ENCODE assay signal across 10 mouse cellular contexts in the genomic region with DNA sequence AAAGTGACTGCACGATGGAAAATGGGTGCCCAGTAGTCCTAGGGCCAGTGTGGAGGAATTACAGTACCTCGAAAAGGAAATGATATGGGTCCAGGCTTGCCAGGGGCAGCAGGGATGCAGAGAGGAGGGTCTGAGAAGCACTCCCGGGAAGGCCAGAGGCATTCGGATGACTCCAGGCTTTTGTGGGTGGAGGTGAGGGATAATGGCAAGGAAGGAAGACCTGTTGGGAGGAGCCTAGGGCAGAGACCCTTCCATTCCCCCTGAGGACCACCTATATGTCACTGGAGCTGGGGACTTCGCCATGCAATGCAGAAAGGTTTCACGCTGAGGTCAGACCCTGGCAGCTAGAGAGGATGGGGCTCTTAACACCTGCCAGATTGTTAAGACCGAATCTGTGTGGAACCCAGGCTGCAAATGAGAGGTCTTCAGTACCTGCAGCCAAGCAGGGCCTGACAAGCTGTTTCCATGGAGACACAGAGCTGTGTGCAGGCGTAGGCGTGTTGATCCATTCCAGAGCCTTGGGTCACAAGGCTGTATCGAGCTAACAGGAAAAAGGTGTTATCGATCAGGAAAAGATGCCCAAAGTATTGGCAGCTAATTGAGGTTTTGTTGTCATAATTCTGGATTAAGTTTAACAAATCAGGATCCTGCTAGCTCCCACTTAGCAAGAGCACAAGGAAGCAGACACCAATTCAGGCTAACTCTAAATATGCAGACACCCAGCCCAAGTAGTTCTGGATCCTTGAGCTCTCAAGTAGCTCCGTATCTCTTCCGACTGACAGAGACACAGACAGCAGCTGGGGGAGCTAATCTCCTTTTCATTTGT. TPM values are rescaled to one million over a fixed set of nuclear protein-coding genes. Genes with fewer than 3 reads are reported as not detected.
DNase-seq lines count a peak whose midpoint lies in the region; ATAC-seq and TF ChIP-seq lines count a peak whose summit lies in the region.
"Had no signal": no experiment of that assay in that cellular context is flagged by ENCODE, and none has a peak within 500 bp of the region (broad histone marks: within the 10 kb centered on the region; RNA-seq: fewer than 3 reads in every experiment).

No protein-coding gene starts in this region.

- 63% methylated on average over 13 of the region's 13 CpGs for WGBS in forebrain, embryonic 13.5 days
- 69% methylated on average over 13 of the region's 13 CpGs for whole genome bisulfite sequencing in forebrain, embryonic 11.5 days
- WGBS in liver, adult 2 months = 48% methylated on average over 13 of the region's 13 CpGs
- WGBS in embryonic facial prominence, embryonic 14.5 days = 42% methylated on average over 13 of the region's 13 CpGs
- WGBS in midbrain, embryonic 16.5 days = 45% methylated on average over 13 of the region's 13 CpGs

- no peak overlapping the region for H3K9ac ChIP-seq in forebrain, embryonic 13.5 days
- H3K9ac ChIP-seq in forebrain, embryonic 11.5 days (ENCODE audit: low read length) = no peak overlapping the region
- no peak overlapping the region for H3K9ac ChIP-seq in liver, adult 2 months (ENCODE audit: low read depth, low read length)
- H3K9ac ChIP-seq in embryonic facial prominence, embryonic 14.5 days (ENCODE audit: low read depth, low read length) = no peak overlapping the region
- H3K9ac ChIP-seq in midbrain, embryonic 16.5 days (ENCODE audit: low read depth, low read length) = no peak overlapping the region; the same call in 1 of the 2 replicates

- H3K79me2 ChIP-seq in liver, adult 2 months (ENCODE audit: control insufficient read depth, insufficient read depth, low read length) = no peaks in the 10 kb centered on the region

- H3K27me3 ChIP-seq in forebrain, embryonic 13.5 days = no peaks in the 10 kb centered on the region
- no peaks in the 10 kb centered on the region for H3K27me3 ChIP-seq in forebrain, embryonic 11.5 days (ENCODE audit: control insufficient read depth, insufficient read depth, low read length)
- H3K27me3 ChIP-seq in liver, adult 2 months (ENCODE audit: control insufficient read depth, insufficient read depth, low read length) = no peaks in the 10 kb centered on the region
- no peaks in the 10 kb centered on the region for H3K27me3 ChIP-seq in embryonic facial prominence, embryonic 14.5 days (replicated peaks; ENCODE audit: control insufficient read depth, insufficient read depth, low read length)
- H3K27me3 ChIP-seq in midbrain, embryonic 16.5 days (ENCODE audit: control insufficient read depth, insufficient read depth, low read depth, low read length) = no peaks in the 10 kb centered on the region

- no peak overlapping the region for H3K4me2 ChIP-seq in forebrain, embryonic 13.5 days
- no peak overlapping the region for H3K4me2 ChIP-seq in forebrain, embryonic 11.5 days (ENCODE audit: low read depth, low read length, severe bottlenecking)
- H3K4me2 ChIP-seq in embryonic facial prominence, embryonic 14.5 days (ENCODE audit: low read depth, low read length) = no peak overlapping the region
- peak overlapping the region; percentile 19; the same call in 1 of the 2 replicates for H3K4me2 ChIP-seq in midbrain, embryonic 16.5 days (ENCODE audit: low read length)

- TF ChIP-seq CTCF in liver, adult 2 months (IDR thresholded peaks at IDR 0.05; ENCODE audit: low read depth, low read length) = no peak

- 0 out of 2 replicates have a peak, but pooled peaks have one; percentile 53 for ATAC-seq in forebrain, embryonic 13.5 days
- no peak for ATAC-seq in forebrain, embryonic 11.5 days (replicated peaks; ENCODE audit: low FRiP score)
- ATAC-seq in embryonic facial prominence, embryonic 14.5 days (ENCODE audit: low read depth) = 0 out of 2 replicates have a peak, but pooled peaks have one; percentile 63
- peak; percentile 95 for ATAC-seq in midbrain, embryonic 16.5 days
- ATAC-seq: lung, postnatal 0 days had no signal

- no peaks in the 10 kb centered on the region for H3K36me3 ChIP-seq in forebrain, embryonic 13.5 days (ENCODE audit: poor library complexity, severe bottlenecking)
- no peaks in the 10 kb centered on the region for H3K36me3 ChIP-seq in forebrain, embryonic 11.5 days (ENCODE audit: control insufficient read depth, insufficient read depth, low read length)
- peaks cover 2% of the 10 kb centered on the region for H3K36me3 ChIP-seq in liver, adult 2 months (ENCODE audit: control insufficient read depth, insufficient read depth, low read length)
- H3K36me3 ChIP-seq in embryonic facial prominence, embryonic 14.5 days (ENCODE audit: control insufficient read depth, insufficient read depth, low read length) = no peaks in the 10 kb centered on the region
- no peaks in the 10 kb centered on the region for H3K36me3 ChIP-seq in midbrain, embryonic 16.5 days (ENCODE audit: control insufficient read depth, insufficient read depth, low read length)

- no peak for DNase-seq in forebrain, embryonic 11.5 days (ENCODE audit: low spot score)
- DNase-seq in liver, adult 2 months (ENCODE audit: extremely low read depth, low read depth, low spot score) = peak; percentile 83
- no peak for DNase-seq in liver
- peak; percentile 30 for DNase-seq in embryonic facial prominence, embryonic 14.5 days (ENCODE audit: low spot score)
- no peak for DNase-seq in lung, postnatal 4 days
- no peak for DNase-seq in heart, adult 9 months (ENCODE audit: low spot score in 2 of 2)
- DNase-seq: kidney, adult 9 months had no signal

- no peak for TF ChIP-seq POLR2A in liver, adult 2 months (IDR thresholded peaks at IDR 0.05; ENCODE audit: extremely low read depth, insufficient read depth, low read length)

- 0 out of 2 replicates have a peak overlapping the region, but pooled peaks have one; percentile 5 for H3K27ac ChIP-seq in forebrain, embryonic 13.5 days
- no peak overlapping the region for H3K27ac ChIP-seq in forebrain, embryonic 11.5 days (ENCODE audit: low read depth, low read length)
- H3K27ac ChIP-seq in liver, adult 2 months (replicated peaks; ENCODE audit: insufficient read depth, low read depth, low read length) = no peak overlapping the region
- no peak overlapping the region for H3K27ac ChIP-seq in embryonic facial prominence, embryonic 14.5 days (replicated peaks; ENCODE audit: low read depth, low read length)
- H3K27ac ChIP-seq in midbrain, embryonic 16.5 days (ENCODE audit: low read length) = peak overlapping the region; percentile 83

- H3K4me3 ChIP-seq in forebrain, embryonic 13.5 days = no peak overlapping the region
- no peak overlapping the region for H3K4me3 ChIP-seq in forebrain, embryonic 11.5 days (ENCODE audit: low read depth, low read length)
- H3K4me3 ChIP-seq in liver, adult 2 months (ENCODE audit: insufficient read depth, low read depth, low read length) = no peak overlapping the region
- H3K4me3 ChIP-seq in embryonic facial prominence, embryonic 14.5 days (ENCODE audit: low read depth, low read length) = no peak overlapping the region
- no peak overlapping the region for H3K4me3 ChIP-seq in midbrain, embryonic 16.5 days (ENCODE audit: low read depth, low read length)

- H3K4me1 ChIP-seq in forebrain, embryonic 13.5 days = 0 out of 2 replicates have a peak, but pooled peaks cover 3% of the 10 kb centered on the region
- no peaks in the 10 kb centered on the region for H3K4me1 ChIP-seq in forebrain, embryonic 11.5 days (replicated peaks; ENCODE audit: control insufficient read depth, insufficient read depth, low read length)
- peaks cover 8% of the 10 kb centered on the region for H3K4me1 ChIP-seq in liver, adult 2 months (ENCODE audit: control insufficient read depth, insufficient read depth, low read length)
- no peaks in the 10 kb centered on the region for H3K4me1 ChIP-seq in embryonic facial prominence, embryonic 14.5 days (ENCODE audit: control insufficient read depth, insufficient read depth, low read length)
- H3K4me1 ChIP-seq in midbrain, embryonic 16.5 days (ENCODE audit: control insufficient read depth, insufficient read depth, low read length) = peaks cover 13% of the 10 kb centered on the region

- H3K9me3 ChIP-seq in forebrain, embryonic 13.5 days (replicated peaks) = no peaks in the 10 kb centered on the region
- no peaks in the 10 kb centered on the region for H3K9me3 ChIP-seq in forebrain, embryonic 11.5 days (ENCODE audit: control insufficient read depth, low read length)
- H3K9me3 ChIP-seq in embryonic facial prominence, embryonic 14.5 days (ENCODE audit: control insufficient read depth, low read length) = no peaks in the 10 kb centered on the region
- H3K9me3 ChIP-seq in midbrain, embryonic 16.5 days (replicated peaks; ENCODE audit: control insufficient read depth, low read length, poor library complexity, severe bottlenecking) = no peaks in the 10 kb centered on the region

RNA-seq across cellular contexts. Expression of a gene that starts 59.2 kb away (rescaled TPM):
- polyA plus RNA-seq in forebrain, embryonic 13.5 days (2015; fragmentation: Nextera tagmentation; extraction: Ambion mirVana) = 156 and 182 TPM in 2 replicates
- 208 and 221 TPM in 2 replicates for polyA plus RNA-seq in forebrain, embryonic 11.5 days (2014; fragmentation: Nextera tagmentation; extraction: Ambion mirVana)
- total RNA-seq in liver, adult 2 months (2014; rRNA removed) = 120 and 122 TPM in 2 replicates
- polyA plus RNA-seq in liver, adult 2 months (2012; rRNA removed) = 57.7 and 67.0 TPM in 2 replicates
- polyA plus RNA-seq in embryonic facial prominence, embryonic 14.5 days (2014; fragmentation: Nextera tagmentation; extraction: Ambion mirVana) = 155 and 165 TPM in 2 replicates
- 128 TPM in 2 replicates for polyA plus RNA-seq in midbrain, embryonic 16.5 days (2015; fragmentation: Nextera tagmentation; extraction: Ambion mirVana)

Comparison
In these comparisons a context has a peak if more than half of its experiments do, and no peak if none do; other contexts are left out.
1. H3K27ac ChIP-seq: peak in forebrain, embryonic 13.5 days (single experiment) and midbrain, embryonic 16.5 days (single experiment); none in forebrain, embryonic 11.5 days (single experiment), liver, adult 2 months (single experiment) and embryonic facial prominence, embryonic 14.5 days (single experiment).
2. DNase-seq: peak in liver, adult 2 months (single experiment) and embryonic facial prominence, embryonic 14.5 days (single experiment); none in forebrain, embryonic 11.5 days (single experiment), liver (single experiment), lung, postnatal 4 days (0 of 2) and heart, adult 9 months (0 of 2).